Mouse (Mus musculus) layer of hippocampus, postnatal 25 days (tissue): ENCODE measurements around the gene Cxcl16. TPM values are rescaled to one million over a fixed set of nuclear protein-coding genes. Genes with fewer than 3 reads are reported as not detected.
"Not testable (repeated sequence)": the region's sequence is repeated elsewhere in the genome, so short reads cannot be mapped to it uniquely, and the experiment has no call there.

Source experiments
- DNase-seq, 2 experiments: peaks; one replicate each; pipeline ENCODE4 v3.0.0; 2022; ENCODE audit warnings: mixed read lengths in 2 of 2, low spot score in 1 of 2; ENCODE audit errors: extremely low spot score in 1 of 2
- total RNA-seq, 2 experiments: library from RNA; stranded (reverse); gene quantifications; 2 replicates each; pipeline ENCODE4 v1.2.3; 2021

Cxcl16 gene
- 1 to 10 TPM in 1 of 2 experiments, under 1 TPM in 1; 0.62 to 1.1 TPM for total RNA-seq

- DNase-seq = no peak
Measured at GRCm38 (mm10) chr11:70459601-70460101, at the start of gene Cxcl16. Gene Cxcl16 (minus strand): TSS chr11:70459984.

GRCm38 (mm10) chr11:70506962-70507515, 47.3 kb upstream of the Cxcl16 start:
- DNase-seq = no peak

GRCm38 (mm10) chr11:70506385-70506784, 46.6 kb upstream of the Cxcl16 start:
- DNase-seq = peak in 1 of 2 experiments; percentile 69

GRCm38 (mm10) chr11:70504970-70505369, 45.2 kb upstream of the Cxcl16 start, which contains the start of gene Tm4sf5:
Gene Tm4sf5 (plus strand): TSS chr11:70505244.
- DNase-seq = no peak

- DNase-seq = no peak
Measured at GRCm38 (mm10) chr11:70502018-70502417, 42.2 kb upstream of the Cxcl16 start.

- no peak for DNase-seq
Measured at GRCm38 (mm10) chr11:70500476-70500812, 40.7 kb upstream of the Cxcl16 start.

- no peak for DNase-seq
Measured at GRCm38 (mm10) chr11:70499566-70500475, 40.0 kb upstream of the Cxcl16 start.

- no peak for DNase-seq
Measured at GRCm38 (mm10) chr11:70489684-70490083, 29.9 kb upstream of the Cxcl16 start.

- DNase-seq = no peak
Measured at GRCm38 (mm10) chr11:70489138-70489537, 29.4 kb upstream of the Cxcl16 start.

GRCm38 (mm10) chr11:70487816-70488215, 28.0 kb upstream of the Cxcl16 start:
- DNase-seq = no peak

- no peak for DNase-seq
Measured at GRCm38 (mm10) chr11:70485498-70485897, 25.7 kb upstream of the Cxcl16 start.

- no peak for DNase-seq
Measured at GRCm38 (mm10) chr11:70474872-70475534, 15.2 kb upstream of the Cxcl16 start.

GRCm38 (mm10) chr11:70473291-70473690, 13.5 kb upstream of the Cxcl16 start:
- not testable (repeated sequence) for DNase-seq

GRCm38 (mm10) chr11:70472716-70473115, 12.9 kb upstream of the Cxcl16 start:
- no peak for DNase-seq

- DNase-seq = no peak
Measured at GRCm38 (mm10) chr11:70469764-70470163, 10.0 kb upstream of the Cxcl16 start.

- DNase-seq = no peak
Measured at GRCm38 (mm10) chr11:70467902-70468619, 8.3 kb upstream of the Cxcl16 start.

- no peak for DNase-seq
Measured at GRCm38 (mm10) chr11:70465824-70466223, 6.0 kb upstream of the Cxcl16 start.

GRCm38 (mm10) chr11:70465211-70465610, 5.4 kb upstream of the Cxcl16 start:
- no peak for DNase-seq

GRCm38 (mm10) chr11:70463970-70464369, 4.2 kb upstream of the Cxcl16 start:
- DNase-seq = no peak
